Mouse (Mus musculus): ENCODE results near the gene Mapkapk3.

DNA sequence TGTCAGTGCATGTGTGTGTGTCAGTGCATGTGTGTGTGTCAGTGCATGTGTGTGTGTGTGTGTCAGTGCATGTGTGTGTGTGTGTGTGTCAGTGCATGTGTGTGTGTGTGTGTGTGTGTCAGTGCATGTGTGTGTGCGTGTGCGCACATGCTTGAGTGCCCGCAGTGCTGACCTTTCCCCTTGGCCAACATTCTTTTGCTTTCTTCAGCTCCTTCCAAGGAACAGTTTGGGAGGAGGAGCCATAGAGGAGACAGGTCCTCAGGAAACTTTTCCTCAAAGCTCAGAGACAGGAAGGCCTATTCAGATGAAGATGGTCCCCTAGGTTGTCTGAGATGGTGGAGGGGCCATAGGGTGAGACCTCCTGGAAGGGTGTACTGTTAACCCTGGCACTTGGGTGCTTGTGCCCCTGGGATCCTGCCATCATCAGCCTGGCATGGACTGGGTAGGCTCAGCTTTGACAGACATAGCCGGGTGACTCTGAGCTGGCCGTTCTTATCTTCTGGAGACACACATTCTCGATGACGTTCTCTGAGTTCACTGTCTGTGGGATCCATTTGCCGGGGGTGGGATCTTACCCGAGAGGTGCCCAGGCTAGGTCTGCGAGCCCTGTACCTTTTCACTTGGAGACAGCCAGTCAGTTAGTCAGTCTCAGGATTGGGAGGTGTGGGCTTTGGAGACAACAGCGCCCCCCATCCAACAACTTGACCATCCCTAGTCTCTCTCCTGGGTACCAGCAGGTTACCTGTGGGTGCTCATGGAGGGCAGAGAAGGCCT lies 17.6 kb upstream of the Mapkapk3 start:
- TF ChIP-seq CTCF (IDR thresholded peaks at IDR 0.05; ENCODE audit: low read depth, low read length), result no peak
- TF ChIP-seq POLR2A (IDR thresholded peaks at IDR 0.05; ENCODE audit: extremely low read depth, insufficient read depth, low read length), result no peak
